Mouse (Mus musculus): ENCODE results near the gene Glrx2. TPM values are rescaled to one million over a fixed set of nuclear protein-coding genes. Genes with fewer than 3 reads are reported as not detected.
A peak's percentile ranks its signal among the peaks of the same experiment; 100 is the strongest.
"Not testable (repeated sequence)": the region's sequence is repeated elsewhere in the genome, so short reads cannot be mapped to it uniquely, and the experiment has no call there.

Glrx2 gene
- total RNA-seq (2021) (100 to 1,000 TPM in 1 of 2 experiments, 10 to 100 TPM in 1; 94.8 to 104 TPM), polyA plus RNA-seq (2012; rRNA removed) (22.5 and 34.7 TPM in 2 replicates)
- long read RNA-seq, transcript Glrx2-210 (4 exons, 3,337 nt) = major isoform, 66 of 75 reads
- long read RNA-seq, partial matches to known transcripts = 1 of 75 reads
- long read RNA-seq, other reads (novel, unspliced or antisense) = 1 of 75 reads

- not testable (repeated sequence) for DNase-seq
Measured at GRCm38 (mm10) chr1:143716038-143716437, at the start of gene Glrx2. Gene Glrx2, plus strand, starts transcription at chr1:143716338.

- DNase-seq = no peak
Measured at GRCm38 (mm10) chr1:143675734-143676361, 40.3 kb upstream of the Glrx2 start.

- DNase-seq = peak; percentile 64
Measured at GRCm38 (mm10) chr1:143681108-143681507, 35.0 kb upstream of the Glrx2 start.

- no peak for DNase-seq
Measured at GRCm38 (mm10) chr1:143684849-143685248, 31.3 kb upstream of the Glrx2 start.

GRCm38 (mm10) chr1:143701736-143702135 lies 14.4 kb upstream of the Glrx2 start:
- DNase-seq = no peak

GRCm38 (mm10) chr1:143702141-143702740 lies 13.9 kb upstream of the Glrx2 start:
- no peak for DNase-seq

- peak; percentile 96 for DNase-seq
Measured at GRCm38 (mm10) chr1:143702741-143703262, 13.3 kb upstream of the Glrx2 start, which contains the start of gene Cdc73. Gene Cdc73, minus strand, starts transcription at chr1:143702893.

GRCm38 (mm10) chr1:143707006-143707405 lies 9.1 kb upstream of the Glrx2 start:
- DNase-seq = peak; percentile 25

- DNase-seq = no peak
Measured at GRCm38 (mm10) chr1:143708361-143708760, 7.8 kb upstream of the Glrx2 start.

GRCm38 (mm10) chr1:143709966-143710626 lies 6.0 kb upstream of the Glrx2 start:
- DNase-seq = no peak

- no peak for DNase-seq
Measured at GRCm38 (mm10) chr1:143710627-143710976, 5.5 kb upstream of the Glrx2 start.

GRCm38 (mm10) chr1:143724456-143725064 lies 8.4 kb downstream of the Glrx2 start:
- DNase-seq = peak; percentile 65

- peak; percentile 63 for DNase-seq
Measured at GRCm38 (mm10) chr1:143727701-143728445, 11.7 kb downstream of the Glrx2 start.

- DNase-seq = peak; percentile 33
Measured at GRCm38 (mm10) chr1:143730899-143731298, 14.8 kb downstream of the Glrx2 start.

GRCm38 (mm10) chr1:143731691-143732090 lies 15.6 kb downstream of the Glrx2 start:
- DNase-seq = no peak

- no peak for DNase-seq
Measured at GRCm38 (mm10) chr1:143733914-143734410, 17.8 kb downstream of the Glrx2 start.

- DNase-seq = no peak
Measured at GRCm38 (mm10) chr1:143738811-143739210, 22.7 kb downstream of the Glrx2 start.

GRCm38 (mm10) chr1:143739361-143740350 lies 23.5 kb downstream of the Glrx2 start:
- peak; percentile 93 for DNase-seq

- DNase-seq = no peak
Measured at GRCm38 (mm10) chr1:143740581-143740980, 24.4 kb downstream of the Glrx2 start.

- no peak for DNase-seq
Measured at GRCm38 (mm10) chr1:143741331-143741730, 25.2 kb downstream of the Glrx2 start.

All from adrenal gland, adult 2 months (tissue).